Mouse (Mus musculus) erythroblast, adult 5-6 weeks (primary cell): ENCODE data around the gene Abcc2. TPM values are rescaled to one million over a fixed set of nuclear protein-coding genes. Genes with fewer than 3 reads are reported as not detected.

Experiments
- ATAC-seq: replicated peaks from 2 replicates; pipeline ENCODE4 v1.8.0; 2016; ENCODE audit warnings: moderate number of reproducible peaks, mild to moderate bottlenecking, moderate TSS enrichment, inconsistent platforms; ENCODE audit not compliant: poor library complexity, low FRiP score, severe bottlenecking
- total RNA-seq, 2 experiments: library from RNA; stranded (forward) in 1 of 2; stranded (reverse) in 1 of 2; fragments of 150-400 nt in 1 of 2; fragments of 200-764, 138-1000 nt in 1 of 2; gene quantifications; 2 replicates each; pipeline versions ENCODE4 v1.2.3 to v1.2.4; 2015 to 2017; ENCODE audit warnings: low replicate concordance in 2 of 2

The Abcc2 gene
- 0.38 TPM in 1 of 2 replicates, not detected in the other for total RNA-seq (2015; ENCODE audit: low replicate concordance)
- 1.4 and 3.8 TPM in 2 replicates for total RNA-seq (2017; ENCODE audit: low replicate concordance)

GRCm38 (mm10) chr19:43781980-43782379 lies at the start of gene Abcc2:
Gene Abcc2 (plus strand): TSS chr19:43782192.
- ATAC-seq: no peak

DNA sequence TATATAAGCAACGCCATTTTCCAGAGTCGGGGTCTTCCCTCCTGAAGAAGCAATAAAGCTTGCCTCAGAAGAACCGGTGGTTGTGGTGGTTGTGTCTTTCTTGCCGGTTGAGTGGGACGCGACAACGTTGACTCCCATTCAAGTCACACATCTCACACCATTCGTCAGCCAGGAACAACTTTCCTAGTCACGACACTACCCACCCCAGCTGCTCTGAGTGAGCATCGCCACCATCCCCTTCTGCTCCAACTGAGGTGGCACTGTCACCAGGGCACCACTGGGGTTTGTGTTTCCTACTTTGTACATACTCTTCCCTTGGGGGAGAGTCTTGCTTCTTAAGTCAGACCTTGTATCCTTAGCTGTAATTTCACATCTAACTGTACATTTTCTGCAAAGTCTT lies 43.6 kb upstream of the Abcc2 start:
- no peak for ATAC-seq

DNA sequence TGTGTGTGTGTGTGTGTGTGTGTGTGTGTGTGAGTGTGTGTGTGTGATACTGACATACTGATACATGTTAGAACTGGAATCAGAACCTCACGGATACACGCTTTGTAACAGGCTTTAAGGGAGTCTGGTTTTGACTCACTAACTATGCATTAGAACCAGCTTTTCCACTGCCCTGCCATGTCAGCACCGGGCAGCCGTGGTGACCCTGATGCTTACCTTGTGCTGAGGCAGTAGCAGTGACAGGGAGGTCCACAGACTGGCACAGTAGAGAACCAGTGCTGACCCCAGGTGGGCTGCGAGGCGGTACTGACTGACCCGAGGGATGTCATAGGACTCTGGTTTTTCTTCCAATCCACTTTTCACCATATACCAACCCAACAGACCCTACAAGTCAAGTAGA lies 38.6 kb upstream of the Abcc2 start:
- ATAC-seq: no peak

- no peak for ATAC-seq
These were observed 36.3 kb upstream of the Abcc2 start for GRCm38 (mm10) chr19:43745740-43746139.

DNA sequence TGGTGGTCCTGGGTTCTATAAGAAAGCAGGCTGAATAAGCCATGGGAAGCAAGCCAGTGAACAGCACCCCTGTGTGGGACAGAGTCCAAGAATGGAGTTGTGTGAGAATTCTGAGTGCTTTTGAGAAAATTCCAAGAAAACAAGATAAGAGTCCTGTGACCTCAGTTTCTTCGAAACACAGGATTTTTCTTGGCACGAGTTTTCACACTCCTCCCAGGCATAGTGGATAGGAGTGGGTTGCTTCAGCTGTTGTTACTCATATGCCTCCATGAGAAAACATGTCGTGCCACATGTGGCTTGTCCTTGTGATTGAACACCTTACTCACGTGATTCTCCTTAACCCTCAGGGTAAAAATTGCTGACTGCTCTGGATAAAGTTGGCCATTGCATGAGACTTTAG lies 34.1 kb upstream of the Abcc2 start:
- ATAC-seq: no peak

GRCm38 (mm10) chr19:43750008-43750407 lies 32.0 kb upstream of the Abcc2 start:
- ATAC-seq: no peak

GRCm38 (mm10) chr19:43752489-43753225 lies 29.3 kb upstream of the Abcc2 start, which contains the start of the genes Cutc and Cox15:
Gene Cutc (plus strand): TSS chr19:43752996.
Gene Cox15 (minus strand): TSS chr19:43753000.
- peak; percentile 92 for ATAC-seq

- ATAC-seq: peak; percentile 94
These were observed 28.7 kb upstream of the Abcc2 start for GRCm38 (mm10) chr19:43753226-43753835.

DNA sequence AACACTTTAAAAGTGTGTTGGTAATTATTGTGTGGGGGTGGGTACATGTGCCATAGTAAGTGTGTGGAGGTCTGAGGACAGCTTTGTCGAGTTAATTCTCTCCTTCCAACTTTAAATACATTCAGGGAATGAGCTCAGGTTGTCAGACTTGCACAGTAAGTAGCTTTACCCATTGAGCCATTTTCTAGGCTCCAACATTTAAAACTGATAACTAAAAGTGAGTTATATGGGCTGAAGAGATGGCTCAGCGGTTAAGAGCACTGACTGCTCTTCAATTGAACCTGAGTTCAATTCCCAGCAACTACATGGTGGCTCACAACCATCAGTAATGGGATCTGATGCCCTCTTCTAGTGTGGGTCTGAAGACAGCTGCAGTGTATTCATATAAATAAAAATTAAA lies 27.8 kb upstream of the Abcc2 start:
- no peak for ATAC-seq

GRCm38 (mm10) chr19:43754872-43755271 lies 27.1 kb upstream of the Abcc2 start:
- no peak for ATAC-seq

DNA sequence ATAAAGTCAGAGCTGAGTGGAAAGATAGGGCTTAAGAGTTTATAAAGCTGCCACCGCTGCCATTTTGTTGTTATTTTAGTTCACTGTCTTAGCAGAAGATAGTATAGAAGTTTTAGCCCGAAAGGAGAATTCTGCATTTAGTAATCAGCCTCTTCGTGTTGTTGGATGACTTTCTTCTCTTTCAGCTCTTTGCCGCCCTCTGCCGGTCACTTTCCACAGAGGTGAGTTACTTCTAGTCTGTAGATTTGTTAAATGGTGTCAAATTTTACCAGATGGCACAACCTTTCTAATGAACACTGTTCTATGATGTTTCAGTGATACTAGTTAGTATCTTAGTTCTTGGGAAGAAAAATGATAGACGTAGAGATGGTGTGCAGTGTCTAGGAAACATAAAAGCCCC lies 21.5 kb upstream of the Abcc2 start:
- ATAC-seq: peak; percentile 93

- ATAC-seq: no peak
These were observed 20.3 kb upstream of the Abcc2 start for GRCm38 (mm10) chr19:43761543-43762256.

DNA sequence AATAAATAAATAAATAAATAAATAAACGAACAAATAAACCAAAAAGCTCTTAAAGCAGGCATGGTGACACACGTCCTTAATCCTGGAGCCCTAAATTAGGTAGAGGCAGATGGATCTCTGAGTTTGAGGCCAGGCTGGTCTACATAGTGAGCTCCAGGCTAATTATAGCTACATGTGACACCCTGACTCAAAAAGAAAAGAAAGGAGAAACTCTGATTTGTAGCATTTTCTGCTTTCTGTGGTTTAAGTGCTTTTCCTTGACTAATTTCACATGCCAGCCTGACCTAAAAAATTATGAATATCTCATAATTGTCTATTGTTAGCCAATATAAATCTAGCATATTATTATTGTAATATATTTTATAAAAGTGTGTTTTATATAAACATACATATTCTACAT lies 19.6 kb upstream of the Abcc2 start:
- ATAC-seq: no peak

DNA sequence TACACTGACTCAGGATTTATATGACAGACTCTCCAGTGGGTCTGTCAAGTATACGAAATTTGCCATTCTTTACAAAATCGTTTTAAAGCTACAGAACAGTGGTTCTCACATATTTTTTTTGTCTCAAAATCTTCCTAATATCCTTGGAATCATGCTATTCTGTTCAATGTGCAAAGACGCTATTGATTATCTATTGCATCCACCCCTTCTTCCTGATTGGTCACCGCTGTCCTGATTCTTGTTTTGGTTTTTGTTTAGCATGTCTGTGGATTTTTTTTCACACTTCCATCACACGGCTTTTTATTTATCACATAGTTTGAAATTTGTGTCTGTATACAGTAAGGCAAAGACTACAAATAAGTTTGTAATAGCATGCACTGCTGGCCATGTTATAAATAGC lies 15.5 kb upstream of the Abcc2 start:
- ATAC-seq: no peak

DNA sequence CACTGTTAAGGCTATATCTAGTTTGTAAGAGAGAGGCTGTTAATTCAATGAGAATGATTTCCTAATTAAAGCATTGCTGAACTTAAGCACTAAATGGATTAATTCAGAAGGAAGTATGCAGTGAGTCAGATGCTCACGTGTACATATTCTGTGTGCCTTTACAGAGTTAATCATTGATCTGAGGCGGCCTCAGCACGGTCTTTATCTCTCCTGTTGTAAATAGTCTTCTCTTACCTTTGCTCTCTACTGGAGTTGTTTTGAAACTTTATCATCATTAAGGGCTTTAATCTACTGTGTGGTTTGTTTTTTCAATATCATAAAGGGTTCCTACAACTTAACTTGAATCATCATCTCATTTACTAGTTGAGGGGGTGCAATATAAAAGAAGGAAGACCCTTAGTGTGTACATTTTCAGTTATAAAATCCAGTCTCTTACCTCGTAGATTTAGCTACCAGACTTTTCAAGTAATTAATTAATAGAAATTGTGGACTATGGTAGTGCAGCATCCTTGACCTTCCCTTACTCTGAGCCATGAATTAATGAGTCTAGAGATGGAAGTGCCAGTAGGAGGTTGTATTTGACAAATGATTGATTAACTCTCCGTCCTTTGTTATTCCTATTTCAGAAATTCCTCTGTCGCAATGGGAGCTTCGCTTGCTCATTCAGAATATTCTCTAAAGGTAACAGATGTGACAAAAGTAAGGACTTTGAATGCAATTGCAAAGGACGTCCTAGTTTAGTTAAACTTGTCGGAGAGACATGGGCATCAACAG lies 14.3 kb upstream of the Abcc2 start:
- no peak for ATAC-seq

DNA sequence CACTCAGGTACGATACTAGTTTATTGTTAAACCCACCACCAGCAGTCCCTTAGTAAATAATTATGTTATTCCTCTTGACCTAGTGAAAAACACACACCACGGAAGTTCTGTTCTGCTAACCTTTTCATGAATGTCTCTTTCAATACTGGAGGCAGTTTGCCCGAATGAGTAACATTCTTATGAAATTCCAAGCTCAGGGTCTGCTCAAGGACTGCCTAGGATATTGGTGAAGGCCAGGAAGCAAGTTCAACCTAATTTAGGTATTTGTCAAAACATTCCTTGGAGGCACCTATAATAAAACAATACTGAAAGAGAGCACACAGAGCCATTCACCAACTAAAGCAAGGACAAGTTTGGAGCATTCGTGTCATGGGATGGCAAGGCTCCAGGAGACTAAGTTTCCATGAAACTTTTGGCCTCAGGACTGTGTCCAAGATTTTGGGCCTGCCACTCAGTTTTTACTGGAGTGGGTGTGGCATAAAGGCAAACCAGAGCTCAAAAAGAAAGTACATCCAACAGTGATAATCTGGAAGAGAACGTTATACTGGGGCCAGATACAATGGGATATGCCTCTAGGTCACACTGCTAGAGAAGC lies 12.5 kb upstream of the Abcc2 start:
- no peak for ATAC-seq

GRCm38 (mm10) chr19:43770584-43770983 lies 11.4 kb upstream of the Abcc2 start:
- ATAC-seq: no peak

- no peak for ATAC-seq
These were observed 10.5 kb upstream of the Abcc2 start for GRCm38 (mm10) chr19:43771499-43771969.

DNA sequence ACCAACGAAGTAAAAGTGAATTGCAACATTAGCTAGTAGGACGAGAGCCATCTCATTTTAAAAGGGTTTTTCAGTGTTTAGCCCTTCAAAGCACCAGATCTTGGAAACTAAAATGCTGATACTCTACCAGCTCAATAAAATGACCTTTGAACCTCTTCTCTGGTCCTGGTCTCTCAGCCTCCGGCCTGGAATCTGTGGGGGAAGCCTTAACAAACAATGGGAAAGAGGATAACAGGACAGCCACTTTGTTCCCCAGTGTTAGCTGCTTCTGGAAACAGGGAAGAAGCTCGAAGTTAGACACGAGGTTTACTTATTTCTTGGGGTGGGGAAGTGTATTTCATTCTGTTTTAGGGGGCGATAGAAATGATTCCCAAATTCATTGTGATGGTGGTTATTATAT lies 9.7 kb upstream of the Abcc2 start:
- ATAC-seq: no peak

DNA sequence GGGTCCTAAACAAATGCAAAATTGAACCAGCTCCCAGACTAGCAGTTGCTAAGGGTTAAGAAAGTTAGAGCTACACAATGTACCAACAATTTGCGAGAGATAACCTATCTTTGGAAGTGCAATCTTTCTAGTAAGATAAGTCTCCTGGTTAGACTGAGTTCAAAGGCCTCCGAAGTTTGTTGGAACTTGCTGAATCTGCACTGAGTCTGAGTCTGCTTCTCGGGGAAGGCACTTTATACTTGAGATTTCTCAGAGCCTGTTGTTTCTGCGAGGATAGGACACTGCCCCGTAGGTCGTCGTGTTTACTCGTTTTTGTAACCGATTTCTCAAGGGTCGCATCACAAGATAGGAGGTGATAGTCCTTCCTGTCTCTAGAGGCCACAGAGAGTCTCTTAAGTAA lies 6.6 kb upstream of the Abcc2 start:
- no peak for ATAC-seq
